Mouse (Mus musculus): ENCODE measurements around the gene Sh2b1. TPM values are rescaled to one million over a fixed set of nuclear protein-coding genes. Genes with fewer than 3 reads are reported as not detected.

Gene Sh2b1
- polyA plus RNA-seq (2014; fragmentation: Nextera tagmentation; extraction: Ambion mirVana), result 60.3 and 64.1 TPM in 2 replicates

GRCm38 (mm10) chr7:126474993-126475581 lies at the start of gene Sh2b1:
Gene Sh2b1 (minus strand): TSS chr7:126475424.
- peaks cover 27% of the 10 kb centered on the region for H3K36me3 ChIP-seq (replicated peaks; ENCODE audit: control insufficient read depth, insufficient read depth)
- ATAC-seq (ENCODE audit: low FRiP score) (peak; percentile 92), DNase-seq (ENCODE audit: low spot score) (peak; percentile 95)

GRCm38 (mm10) chr7:126523316-126523715 lies 48.1 kb upstream of the Sh2b1 start:
- DNase-seq (ENCODE audit: low spot score), result no peak
- Histone ChIP-seq H3K27me3 (ENCODE audit: control insufficient read depth, insufficient read depth, low read length) (0 out of 2 replicates have a peak, but pooled peaks cover 3% of the 10 kb centered on the region), H3K4me3 (replicated peaks; ENCODE audit: low read length) (no peak overlapping the region), H3K36me3 (replicated peaks; ENCODE audit: control insufficient read depth, insufficient read depth) (no peaks in the 10 kb centered on the region), H3K9ac (no peak overlapping the region), H3K27ac (no peak overlapping the region), H3K9me3 (ENCODE audit: control insufficient read depth, low read length) (no peaks in the 10 kb centered on the region), H3K4me2 (replicated peaks) (no peak overlapping the region), H3K4me1 (replicated peaks; ENCODE audit: control insufficient read depth, insufficient read depth, low read length) (no peaks in the 10 kb centered on the region)
- 81% methylated on average over 3 of the region's 3 CpGs for WGBS
- ATAC-seq (ENCODE audit: low FRiP score), result no peak

More at GRCm38 (mm10) chr7:126474993-126475581, at the start of gene Sh2b1:
- H3K9ac ChIP-seq, result peak within 1 kb of the TSS; percentile 76
- WGBS, result 1% methylated on average over 53 of the region's 53 CpGs
- H3K27me3 ChIP-seq (ENCODE audit: control insufficient read depth, insufficient read depth, low read length), result no peaks in the 10 kb centered on the region
- H3K9me3 ChIP-seq (ENCODE audit: control insufficient read depth, low read length), result no peaks in the 10 kb centered on the region
- H3K4me3 ChIP-seq (replicated peaks; ENCODE audit: low read length), result peak within 1 kb of the TSS; percentile 51
- peak within 1 kb of the TSS; percentile 69 for H3K4me2 ChIP-seq (replicated peaks)
- H3K4me1 ChIP-seq (replicated peaks; ENCODE audit: control insufficient read depth, insufficient read depth, low read length), result peaks cover 15% of the 10 kb centered on the region
- H3K27ac ChIP-seq, result peak within 1 kb of the TSS; percentile 94

- Histone ChIP-seq H3K9ac (no peak overlapping the region), H3K4me2 (replicated peaks) (no peak overlapping the region), H3K9me3 (ENCODE audit: control insufficient read depth, low read length) (no peaks in the 10 kb centered on the region), H3K4me1 (replicated peaks; ENCODE audit: control insufficient read depth, insufficient read depth, low read length) (no peaks in the 10 kb centered on the region), H3K4me3 (replicated peaks; ENCODE audit: low read length) (no peak overlapping the region), H3K27ac (no peak overlapping the region), H3K36me3 (replicated peaks; ENCODE audit: control insufficient read depth, insufficient read depth) (no peaks in the 10 kb centered on the region), H3K27me3 (ENCODE audit: control insufficient read depth, insufficient read depth, low read length) (0 out of 2 replicates have a peak, but pooled peaks cover 3% of the 10 kb centered on the region)
- 70% methylated on average over 2 of the region's 2 CpGs for WGBS
- ATAC-seq (ENCODE audit: low FRiP score) (no peak), DNase-seq (ENCODE audit: low spot score) (no peak)
Observed at GRCm38 (mm10) chr7:126519513-126519912, 44.3 kb upstream of the Sh2b1 start.

DNA sequence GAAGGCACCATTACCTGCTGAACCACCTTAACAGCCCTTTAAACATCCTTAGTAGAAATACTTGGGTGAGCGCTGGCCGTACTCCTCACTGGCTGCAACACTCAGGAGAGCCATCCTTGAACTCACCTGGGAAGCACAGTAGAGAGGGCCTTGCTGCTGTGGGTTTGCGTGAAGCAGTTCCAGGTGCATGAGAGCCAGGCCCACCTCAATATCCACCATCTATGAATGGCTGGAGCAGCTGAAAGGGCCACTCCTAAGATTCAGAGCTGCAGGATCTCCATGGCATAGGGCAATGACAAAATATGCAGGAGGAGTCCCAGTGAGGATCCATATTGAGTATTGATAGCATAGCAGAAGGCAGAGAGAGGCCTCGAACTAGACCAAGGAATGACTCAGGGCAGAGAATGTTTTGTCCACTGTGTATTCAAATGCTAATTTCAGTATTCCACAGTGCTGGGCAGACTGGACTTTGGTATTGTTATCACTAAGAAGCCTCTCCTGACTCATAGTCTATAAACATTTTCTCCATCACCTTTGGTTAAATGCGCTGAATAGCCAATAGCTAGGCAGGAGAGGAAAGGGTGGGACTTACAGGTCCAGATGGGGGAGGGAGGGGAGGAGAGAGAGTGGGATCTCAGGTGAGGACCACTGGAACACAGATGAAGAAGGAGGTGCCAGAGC lies 43.2 kb upstream of the Sh2b1 start:
- ATAC-seq (ENCODE audit: low FRiP score), result no peak

DNA sequence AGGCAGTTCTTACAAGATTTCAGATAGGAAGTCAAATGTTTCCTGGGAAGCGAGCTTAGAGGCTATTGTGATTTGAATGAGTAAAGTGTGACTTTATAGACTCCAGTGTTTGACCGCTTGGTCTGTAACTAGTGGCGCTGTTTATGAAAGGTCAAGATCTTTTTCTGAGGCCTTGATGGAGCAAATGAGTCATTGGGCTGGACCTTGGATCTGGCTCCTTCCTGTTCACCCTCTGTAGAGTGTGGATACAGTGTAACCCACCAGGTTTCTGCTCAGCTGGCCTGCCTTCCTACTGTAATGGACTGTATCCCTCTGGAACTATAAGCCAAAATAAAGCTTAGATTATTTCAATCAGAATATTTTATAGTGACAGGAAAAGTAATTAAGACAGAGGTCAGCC lies 36.1 kb upstream of the Sh2b1 start:
- Histone ChIP-seq H3K27ac (no peak overlapping the region), H3K4me3 (replicated peaks; ENCODE audit: low read length) (no peak overlapping the region), H3K4me2 (replicated peaks) (no peak overlapping the region), H3K36me3 (replicated peaks; ENCODE audit: control insufficient read depth, insufficient read depth) (no peaks in the 10 kb centered on the region), H3K4me1 (replicated peaks; ENCODE audit: control insufficient read depth, insufficient read depth, low read length) (no peaks in the 10 kb centered on the region), H3K9ac (no peak overlapping the region), H3K27me3 (ENCODE audit: control insufficient read depth, insufficient read depth, low read length) (no peaks in the 10 kb centered on the region), H3K9me3 (ENCODE audit: control insufficient read depth, low read length) (no peaks in the 10 kb centered on the region)
- 80% methylated on average over 3 of the region's 3 CpGs for WGBS
- ATAC-seq (ENCODE audit: low FRiP score), result no peak
- no peak for DNase-seq (ENCODE audit: low spot score)

More for the DNA sequence above, 43.2 kb upstream of the Sh2b1 start:
- no peak overlapping the region for H3K4me3 ChIP-seq (replicated peaks; ENCODE audit: low read length)
- WGBS, result 79% methylated on average over 5 of the region's 5 CpGs
- 0 out of 2 replicates have a peak, but pooled peaks cover 3% of the 10 kb centered on the region for H3K27me3 ChIP-seq (ENCODE audit: control insufficient read depth, insufficient read depth, low read length)
- H3K36me3 ChIP-seq (replicated peaks; ENCODE audit: control insufficient read depth, insufficient read depth), result no peaks in the 10 kb centered on the region
- no peaks in the 10 kb centered on the region for H3K9me3 ChIP-seq (ENCODE audit: control insufficient read depth, low read length)
- H3K27ac ChIP-seq, result no peak overlapping the region
- H3K4me1 ChIP-seq (replicated peaks; ENCODE audit: control insufficient read depth, insufficient read depth, low read length), result no peaks in the 10 kb centered on the region
- no peak for DNase-seq (ENCODE audit: low spot score)
- no peak overlapping the region for H3K4me2 ChIP-seq (replicated peaks)
- H3K9ac ChIP-seq, result no peak overlapping the region

DNA sequence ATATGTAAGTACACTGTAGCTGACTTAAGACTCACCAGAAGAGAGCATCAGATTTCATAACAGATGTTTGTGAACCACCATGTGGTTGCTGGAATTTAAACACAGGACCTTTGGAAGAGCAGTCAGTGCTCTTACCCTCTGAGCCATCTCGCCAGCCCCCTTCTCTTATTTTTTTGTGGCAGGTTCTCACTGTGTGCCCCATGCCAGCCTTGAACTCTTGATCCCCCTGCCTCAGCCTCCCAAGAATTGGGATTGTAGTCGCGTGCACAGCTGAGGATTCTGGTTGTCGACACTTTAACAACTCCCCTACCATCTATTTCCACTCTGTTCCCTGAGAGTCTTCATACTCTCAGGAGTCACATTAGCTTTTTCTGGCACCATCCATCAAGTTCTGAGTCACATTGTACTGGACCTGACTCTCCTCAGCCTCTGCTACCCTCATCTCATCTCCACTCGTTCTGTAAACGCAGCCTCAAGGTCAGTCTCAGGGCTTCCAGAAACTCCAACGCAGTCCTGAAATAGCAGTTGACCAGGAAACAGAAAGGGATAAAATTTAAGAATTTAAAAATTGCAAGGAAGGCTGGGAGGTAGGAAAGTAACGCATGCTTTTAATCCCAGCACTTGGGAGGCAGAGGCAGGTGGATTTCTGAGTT lies 32.0 kb upstream of the Sh2b1 start:
- Histone ChIP-seq H3K9ac (no peak overlapping the region), H3K9me3 (ENCODE audit: control insufficient read depth, low read length) (no peaks in the 10 kb centered on the region), H3K4me2 (replicated peaks) (no peak overlapping the region), H3K27me3 (ENCODE audit: control insufficient read depth, insufficient read depth, low read length) (no peaks in the 10 kb centered on the region), H3K27ac (no peak overlapping the region), H3K4me1 (replicated peaks; ENCODE audit: control insufficient read depth, insufficient read depth, low read length) (no peaks in the 10 kb centered on the region; the same call in 1 of the 2 replicates), H3K36me3 (replicated peaks; ENCODE audit: control insufficient read depth, insufficient read depth) (no peaks in the 10 kb centered on the region), H3K4me3 (replicated peaks; ENCODE audit: low read length) (no peak overlapping the region)
- ATAC-seq (ENCODE audit: low FRiP score) (no peak), DNase-seq (ENCODE audit: low spot score) (no peak)
- 87% methylated on average over 8 of the region's 8 CpGs for WGBS

GRCm38 (mm10) chr7:126504913-126505312 lies 29.7 kb upstream of the Sh2b1 start:
- WGBS, result 77% methylated on average over 2 of the region's 2 CpGs
- no peak for ATAC-seq (ENCODE audit: low FRiP score)
- H3K27ac ChIP-seq, result no peak overlapping the region
- H3K4me2 ChIP-seq (replicated peaks), result no peak overlapping the region
- H3K9ac ChIP-seq, result no peak overlapping the region
- H3K4me1 ChIP-seq (replicated peaks; ENCODE audit: control insufficient read depth, insufficient read depth, low read length), result peaks cover 11% of the 10 kb centered on the region; the same call in 1 of the 2 replicates
- DNase-seq (ENCODE audit: low spot score), result no peak
- H3K9me3 ChIP-seq (ENCODE audit: control insufficient read depth, low read length), result no peaks in the 10 kb centered on the region
- peaks cover 14% of the 10 kb centered on the region for H3K36me3 ChIP-seq (replicated peaks; ENCODE audit: control insufficient read depth, insufficient read depth)
- H3K27me3 ChIP-seq (ENCODE audit: control insufficient read depth, insufficient read depth, low read length), result no peaks in the 10 kb centered on the region
- no peak overlapping the region for H3K4me3 ChIP-seq (replicated peaks; ENCODE audit: low read length)

- WGBS, result 1% methylated on average over 52 of the region's 72 CpGs
- peak; percentile 89 for ATAC-seq (ENCODE audit: low FRiP score)
- peak within 1 kb of the TSS; percentile 71 for H3K4me2 ChIP-seq (replicated peaks)
Observed at GRCm38 (mm10) chr7:126503273-126503878, 28.2 kb upstream of the Sh2b1 start, which contains the start of gene Atxn2l. Gene Atxn2l (minus strand): TSS chr7:126503437.

DNA sequence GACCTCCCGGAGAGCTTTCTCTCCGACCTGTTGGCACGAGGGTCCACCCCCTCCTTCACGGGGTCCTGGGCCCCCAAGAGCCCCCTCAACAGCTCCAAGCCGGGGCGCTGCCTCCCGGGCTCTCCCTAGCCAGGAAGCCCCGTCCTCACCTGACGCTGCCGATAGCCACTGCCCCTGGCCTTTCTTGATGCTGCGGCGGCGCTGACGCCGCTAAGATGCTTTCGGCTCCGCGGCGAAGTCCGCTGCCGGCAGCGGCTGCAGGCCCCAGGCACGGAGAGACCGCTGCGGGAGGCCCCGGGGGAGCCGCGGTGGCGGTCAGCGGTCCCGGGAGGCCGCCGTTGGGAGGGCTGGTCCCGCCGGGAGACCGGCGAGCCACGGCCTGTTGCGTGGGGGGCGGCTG lies 27.5 kb upstream of the Sh2b1 start:
- Histone ChIP-seq H3K27ac (peak overlapping the region; percentile 97), H3K27me3 (ENCODE audit: control insufficient read depth, insufficient read depth, low read length) (no peaks in the 10 kb centered on the region), H3K36me3 (replicated peaks; ENCODE audit: control insufficient read depth, insufficient read depth) (peaks cover 35% of the 10 kb centered on the region), H3K9me3 (ENCODE audit: control insufficient read depth, low read length) (no peaks in the 10 kb centered on the region), H3K4me1 (replicated peaks; ENCODE audit: control insufficient read depth, insufficient read depth, low read length) (peaks cover 11% of the 10 kb centered on the region; the same call in 1 of the 2 replicates), H3K4me2 (replicated peaks) (peak overlapping the region; percentile 55), H3K9ac (peak overlapping the region; percentile 91), H3K4me3 (replicated peaks; ENCODE audit: low read length) (peak overlapping the region; percentile 81)
- ATAC-seq (ENCODE audit: low FRiP score) (no peak; the same call in 1 of the 2 replicates), DNase-seq (ENCODE audit: low spot score) (no peak)
- WGBS, result under 1% methylated on average over 38 of the region's 40 CpGs

More at GRCm38 (mm10) chr7:126503273-126503878, 28.2 kb upstream of the Sh2b1 start, which contains the start of gene Atxn2l:
- H3K9me3 ChIP-seq (ENCODE audit: control insufficient read depth, low read length), result no peaks in the 10 kb centered on the region
- H3K36me3 ChIP-seq (replicated peaks; ENCODE audit: control insufficient read depth, insufficient read depth), result peaks cover 29% of the 10 kb centered on the region
- H3K9ac ChIP-seq, result peak within 1 kb of the TSS; percentile 91
- H3K4me3 ChIP-seq (replicated peaks; ENCODE audit: low read length), result peak within 1 kb of the TSS; percentile 81
- peak within 1 kb of the TSS; percentile 97 for H3K27ac ChIP-seq
- H3K4me1 ChIP-seq (replicated peaks; ENCODE audit: control insufficient read depth, insufficient read depth, low read length), result peaks cover 11% of the 10 kb centered on the region; the same call in 1 of the 2 replicates
- DNase-seq (ENCODE audit: low spot score), result peak; percentile 99
- no peaks in the 10 kb centered on the region for H3K27me3 ChIP-seq (ENCODE audit: control insufficient read depth, insufficient read depth, low read length)
